Comparison of ENCODE assay signal across 14 mouse cellular contexts in genomic region chr6:93232636-93233035, GRCm38 (mm10).
DNase-seq lines count a peak whose midpoint lies in the region; ATAC-seq and TF ChIP-seq lines count a peak whose summit lies in the region.
"Had no signal": no experiment of that assay in that cellular context is flagged by ENCODE, and none has a peak within 500 bp of the region (broad histone marks: within the 10 kb centered on the region; RNA-seq: fewer than 3 reads in every experiment).

No protein-coding gene starts in this region.

- ATAC-seq in forebrain, postnatal 0 days = no peak
- ATAC-seq in forebrain, embryonic 15.5 days (replicated peaks) = no peak
- no peak for ATAC-seq in neural tube, embryonic 15.5 days (ENCODE audit: low FRiP score)
- ATAC-seq: Patski had no signal

- no peak overlapping the region for H3K27ac ChIP-seq in forebrain, postnatal 0 days (ENCODE audit: low read depth, low read length)
- H3K27ac ChIP-seq in forebrain, embryonic 15.5 days (replicated peaks) = no peak overlapping the region
- no peak overlapping the region for H3K27ac ChIP-seq in neural tube, embryonic 15.5 days (replicated peaks)
- H3K27ac ChIP-seq: hindbrain, embryonic 10.5 days; kidney, embryonic 15.5 days; liver, embryonic 14.5 days had no signal

- H3K4me3 ChIP-seq in forebrain, postnatal 0 days (ENCODE audit: low read depth, low read length) = no peak overlapping the region
- H3K4me3 ChIP-seq in forebrain, embryonic 15.5 days = no peak overlapping the region
- H3K4me3 ChIP-seq in neural tube, embryonic 15.5 days (replicated peaks) = no peak overlapping the region
- H3K4me3 ChIP-seq: hindbrain, embryonic 10.5 days; kidney, embryonic 15.5 days had no signal

- DNase-seq in forebrain, postnatal 0 days = peak; percentile 29
- peak; percentile 5 for DNase-seq in ovary, adult 18-20 months (ENCODE audit: low spot score)
- DNase-seq in ovary, postnatal 14 days (ENCODE audit: low spot score) = no peak
- peak; percentile 46 for DNase-seq in heart, postnatal 25 days (ENCODE audit: low spot score)
- peak; percentile 23 for DNase-seq in skeletal muscle tissue, adult 2 months (ENCODE audit: low read depth, low spot score)
- DNase-seq in c-Kit-positive CD71-positive TER-119-positive erythroid progenitor cells, embryonic 14.5 days (ENCODE audit: low spot score) = no peak
- DNase-seq: adrenal gland, adult 8-10 months; cerebellum, adult 9-11 months had no signal

- H3K9me3 ChIP-seq in forebrain, postnatal 0 days (ENCODE audit: low read length) = no peaks in the 10 kb centered on the region
- no peaks in the 10 kb centered on the region for H3K9me3 ChIP-seq in forebrain, embryonic 15.5 days
- H3K9me3 ChIP-seq in neural tube, embryonic 15.5 days (replicated peaks) = no peaks in the 10 kb centered on the region
- H3K9me3 ChIP-seq: hindbrain, embryonic 10.5 days; kidney, embryonic 15.5 days had no signal

- H3K4me1 ChIP-seq in forebrain, postnatal 0 days (ENCODE audit: insufficient read depth) = no peaks in the 10 kb centered on the region
- peaks cover 6% of the 10 kb centered on the region; the same call in 1 of the 2 replicates for H3K4me1 ChIP-seq in forebrain, embryonic 15.5 days
- peaks cover 9% of the 10 kb centered on the region for H3K4me1 ChIP-seq in neural tube, embryonic 15.5 days
- H3K4me1 ChIP-seq: hindbrain, embryonic 10.5 days had no signal

- WGBS in forebrain, postnatal 0 days = 42% methylated on average over 9 of the region's 9 CpGs
- WGBS in forebrain, embryonic 15.5 days = 59% methylated on average over 9 of the region's 9 CpGs
- WGBS in neural tube, embryonic 15.5 days = 75% methylated on average over 9 of the region's 9 CpGs

- H3K36me3 ChIP-seq in forebrain, postnatal 0 days (ENCODE audit: insufficient read depth) = no peaks in the 10 kb centered on the region
- no peaks in the 10 kb centered on the region for H3K36me3 ChIP-seq in forebrain, embryonic 15.5 days
- H3K36me3 ChIP-seq in neural tube, embryonic 15.5 days = no peaks in the 10 kb centered on the region
- H3K36me3 ChIP-seq: hindbrain, embryonic 10.5 days; kidney, embryonic 15.5 days had no signal

- no peaks in the 10 kb centered on the region for H3K27me3 ChIP-seq in forebrain, postnatal 0 days (ENCODE audit: insufficient read depth, low read length)
- no peaks in the 10 kb centered on the region for H3K27me3 ChIP-seq in forebrain, embryonic 15.5 days
- no peaks in the 10 kb centered on the region for H3K27me3 ChIP-seq in neural tube, embryonic 15.5 days (replicated peaks)
- H3K27me3 ChIP-seq: kidney, embryonic 15.5 days; Patski had no signal

- intact Hi-C loops in heart, postnatal 25 days (cut with DNase I) = loop anchor here (5.0 kb wide), 3 partner anchors 50 to 290 kb away; partner anchors contain the start of gene Adamts9

- TF ChIP-seq CTCF in forebrain, postnatal 0 days (IDR thresholded peaks at IDR 0.05; ENCODE audit: low read depth) = no peak

- no peak overlapping the region for H3K9ac ChIP-seq in forebrain, postnatal 0 days
- no peak overlapping the region for H3K9ac ChIP-seq in forebrain, embryonic 15.5 days (replicated peaks)
- H3K9ac ChIP-seq in neural tube, embryonic 15.5 days (replicated peaks) = no peak overlapping the region
- H3K9ac ChIP-seq: kidney, embryonic 15.5 days; liver, embryonic 14.5 days had no signal

- H3K4me2 ChIP-seq in forebrain, postnatal 0 days (ENCODE audit: low read depth) = no peak overlapping the region
- no peak overlapping the region for H3K4me2 ChIP-seq in forebrain, embryonic 15.5 days (replicated peaks)
- H3K4me2 ChIP-seq in neural tube, embryonic 15.5 days = no peak overlapping the region
- H3K4me2 ChIP-seq: kidney, embryonic 15.5 days had no signal

Comparison
In these comparisons a context has a peak if more than half of its experiments do, and no peak if none do; other contexts are left out.
1. DNase-seq: peak in forebrain, postnatal 0 days (single experiment), ovary, adult 18-20 months (single experiment), heart, postnatal 25 days (single experiment) and skeletal muscle tissue, adult 2 months (single experiment); none in ovary, postnatal 14 days (single experiment) and c-Kit-positive CD71-positive TER-119-positive erythroid progenitor cells, embryonic 14.5 days (single experiment).